Mouse (Mus musculus): ENCODE data around the gene Rbm43. TPM values are rescaled to one million over a fixed set of nuclear protein-coding genes. Genes with fewer than 3 reads are reported as not detected.

Rbm43 gene
- total and polyA plus RNA-seq, 3 experiments: 9.5 to 25.9 (median 20.6) TPM

- Histone ChIP-seq H3K9me3 (replicated peaks; ENCODE audit: low read length) (no peaks in the 10 kb centered on the region), H3K9ac (ENCODE audit: insufficient read depth, low read depth) (no peak overlapping the region), H3K4me1 (ENCODE audit: control insufficient read depth in 1 of 2, insufficient read depth in 2 of 2) (peaks cover 0 to 2% of the 10 kb centered on the region in 2 experiments; a peak in 2 of 4 replicates), H3K27ac (ENCODE audit: insufficient read depth, low read depth) (no peak overlapping the region), H3K27me3 (replicated peaks) (no peaks in the 10 kb centered on the region), H3K4me3 (replicated peaks in 1 of 3; ENCODE audit: low read depth in 2 of 3, low read length in 2 of 3, poor library complexity in 1 of 3) (no peak overlapping the region), H3K79me2 (replicated peaks; ENCODE audit: control insufficient read depth, extremely low read depth, insufficient read depth, poor library complexity, severe bottlenecking) (no peaks in the 10 kb centered on the region), H3K36me3 (replicated peaks in 1 of 2; ENCODE audit: control insufficient read depth in 1 of 2, insufficient read depth in 1 of 2, low read length in 1 of 2) (no peaks in the 10 kb centered on the region), H3K4me2 (ENCODE audit: insufficient read depth, low read depth, poor library complexity, severe bottlenecking) (no peak overlapping the region)
- DNase-seq (ENCODE audit: extremely low read depth): no peak
- in situ Hi-C loops (cut with MboI; ENCODE audit: low pct_ligation_motif_present, low pct_unique_long_range_greater_than_20kb, low sequenced_read_pairs) (loop anchor here (25.0 kb wide), 1 partner anchor 375 kb away; no protein-coding TSS in a partner anchor), dilution Hi-C loops (cut with MboI; ENCODE audit: extremely low pct_ligation_motif_present, extremely low pct_unique_long_range_greater_than_20kb, low sequenced_read_pairs) (no loop called here)
- no peak for TF ChIP-seq TBP (conservative IDR thresholded peaks at IDR 0.05; ENCODE audit: low read depth, low read length)
- no peak for TF ChIP-seq JUND (conservative IDR thresholded peaks at IDR 0.05; ENCODE audit: low read depth, low read length)
- no peak for TF ChIP-seq POLR2AphosphoS2 (IDR thresholded peaks at IDR 0.05; ENCODE audit: low read depth, low read length)
- TF ChIP-seq RCOR1 (conservative IDR thresholded peaks at IDR 0.05; ENCODE audit: low read depth, low read length): no peak
- TF ChIP-seq POLR2A (IDR thresholded peaks at IDR 0.05; ENCODE audit: low read depth, low read length): no peak
- no peak for TF ChIP-seq CTCF (conservative IDR thresholded peaks at IDR 0.05 in 1 of 2, IDR thresholded peaks at IDR 0.05 in 1 of 2; ENCODE audit: low read depth in 2 of 2, low read length in 2 of 2)
- no peak for TF ChIP-seq KAT2A (IDR thresholded peaks at IDR 0.05; ENCODE audit: insufficient replicate concordance, low read length)
- TF ChIP-seq USF2 (conservative IDR thresholded peaks at IDR 0.05; ENCODE audit: low read depth, low read length): no peak
- TF ChIP-seq TCF12 (IDR thresholded peaks at IDR 0.05; ENCODE audit: low read depth, low read length): no peak
- TF ChIP-seq PAX5 (IDR thresholded peaks at IDR 0.05; ENCODE audit: low read length): no peak
- no peak for TF ChIP-seq NRF1 (IDR thresholded peaks at IDR 0.05; ENCODE audit: low read depth, low read length)
- no peak for TF ChIP-seq MAZ (IDR thresholded peaks at IDR 0.05; ENCODE audit: low read depth, low read length)
- no peak for TF ChIP-seq ZKSCAN1 (IDR thresholded peaks at IDR 0.05; ENCODE audit: borderline replicate concordance, low read depth, low read length)
- no peak for TF ChIP-seq IRF4 (IDR thresholded peaks at IDR 0.05; ENCODE audit: low read depth, low read length)
- no peak for TF ChIP-seq ZC3H11A (IDR thresholded peaks at IDR 0.05; ENCODE audit: low read depth, low read length)
- no peak for TF ChIP-seq MAX (IDR thresholded peaks at IDR 0.05; ENCODE audit: low read length)
- no peak for TF ChIP-seq UBTF (IDR thresholded peaks at IDR 0.05; ENCODE audit: low read depth, low read length)
Observed at GRCm38 (mm10) chr2:51912740-51913139, 22.2 kb downstream of the Rbm43 start.

GRCm38 (mm10) chr2:51911864-51912263, 23.1 kb downstream of the Rbm43 start:
- Histone ChIP-seq H3K36me3 (replicated peaks in 1 of 2; ENCODE audit: control insufficient read depth in 1 of 2, insufficient read depth in 1 of 2, low read length in 1 of 2) (no peaks in the 10 kb centered on the region), H3K4me3 (replicated peaks in 1 of 3; ENCODE audit: low read depth in 2 of 3, low read length in 2 of 3, poor library complexity in 1 of 3) (no peak overlapping the region), H3K27ac (ENCODE audit: insufficient read depth, low read depth) (no peak overlapping the region), H3K79me2 (replicated peaks; ENCODE audit: control insufficient read depth, extremely low read depth, insufficient read depth, poor library complexity, severe bottlenecking) (no peaks in the 10 kb centered on the region), H3K4me1 (ENCODE audit: control insufficient read depth in 1 of 2, insufficient read depth in 2 of 2) (peaks cover 0 to 2% of the 10 kb centered on the region in 2 experiments; a peak in 2 of 4 replicates), H3K9me3 (replicated peaks; ENCODE audit: low read length) (no peaks in the 10 kb centered on the region), H3K27me3 (replicated peaks) (no peaks in the 10 kb centered on the region), H3K9ac (ENCODE audit: insufficient read depth, low read depth) (no peak overlapping the region), H3K4me2 (ENCODE audit: insufficient read depth, low read depth, poor library complexity, severe bottlenecking) (no peak overlapping the region)
- dilution Hi-C loops (cut with MboI; ENCODE audit: extremely low pct_ligation_motif_present, extremely low pct_unique_long_range_greater_than_20kb, low sequenced_read_pairs): no loop called here
- no peak for DNase-seq (ENCODE audit: extremely low read depth)
- in situ Hi-C loops (cut with MboI; ENCODE audit: low pct_ligation_motif_present, low pct_unique_long_range_greater_than_20kb, low sequenced_read_pairs): loop anchor here (25.0 kb wide), 1 partner anchor 375 kb away; no protein-coding TSS in a partner anchor
- no peak for TF ChIP-seq JUND (conservative IDR thresholded peaks at IDR 0.05; ENCODE audit: low read depth, low read length)
- TF ChIP-seq E2F4 (IDR thresholded peaks at IDR 0.05; ENCODE audit: insufficient replicate concordance, low read depth, low read length): no peak
- TF ChIP-seq MAZ (IDR thresholded peaks at IDR 0.05; ENCODE audit: low read depth, low read length): no peak
- TF ChIP-seq USF2 (conservative IDR thresholded peaks at IDR 0.05; ENCODE audit: low read depth, low read length): no peak
- TF ChIP-seq ZNF384 (IDR thresholded peaks at IDR 0.05; ENCODE audit: low read depth, low read length): no peak
- no peak for TF ChIP-seq CTCF (conservative IDR thresholded peaks at IDR 0.05 in 1 of 2, IDR thresholded peaks at IDR 0.05 in 1 of 2; ENCODE audit: low read depth in 2 of 2, low read length in 2 of 2)
- no peak for TF ChIP-seq TBP (conservative IDR thresholded peaks at IDR 0.05; ENCODE audit: low read depth, low read length)
- no peak for TF ChIP-seq UBTF (IDR thresholded peaks at IDR 0.05; ENCODE audit: low read depth, low read length)
- TF ChIP-seq MAFK (IDR thresholded peaks at IDR 0.05; ENCODE audit: insufficient replicate concordance, low read length): no peak
- TF ChIP-seq NRF1 (IDR thresholded peaks at IDR 0.05; ENCODE audit: low read depth, low read length): no peak
- TF ChIP-seq TCF12 (IDR thresholded peaks at IDR 0.05; ENCODE audit: low read depth, low read length): no peak
- TF ChIP-seq IRF4 (IDR thresholded peaks at IDR 0.05; ENCODE audit: low read depth, low read length): no peak
- no peak for TF ChIP-seq CHD2 (IDR thresholded peaks at IDR 0.05; ENCODE audit: low read length)
- no peak for TF ChIP-seq SMC3 (IDR thresholded peaks at IDR 0.05; ENCODE audit: low read depth, low read length)
- no peak for TF ChIP-seq NELFE (IDR thresholded peaks at IDR 0.05; ENCODE audit: low read depth, low read length)
- TF ChIP-seq SIN3A (IDR thresholded peaks at IDR 0.05; ENCODE audit: low read length): no peak
- no peak for TF ChIP-seq ZC3H11A (IDR thresholded peaks at IDR 0.05; ENCODE audit: low read depth, low read length)
- no peak for TF ChIP-seq RCOR1 (conservative IDR thresholded peaks at IDR 0.05; ENCODE audit: low read depth, low read length)
- TF ChIP-seq CHD1 (IDR thresholded peaks at IDR 0.05; ENCODE audit: low read depth, low read length): no peak
- TF ChIP-seq JUN (IDR thresholded peaks at IDR 0.05; ENCODE audit: insufficient read depth, low read depth, low read length): no peak
